Mouse (Mus musculus): ENCODE measurements around the gene Zfp420.

DNA sequence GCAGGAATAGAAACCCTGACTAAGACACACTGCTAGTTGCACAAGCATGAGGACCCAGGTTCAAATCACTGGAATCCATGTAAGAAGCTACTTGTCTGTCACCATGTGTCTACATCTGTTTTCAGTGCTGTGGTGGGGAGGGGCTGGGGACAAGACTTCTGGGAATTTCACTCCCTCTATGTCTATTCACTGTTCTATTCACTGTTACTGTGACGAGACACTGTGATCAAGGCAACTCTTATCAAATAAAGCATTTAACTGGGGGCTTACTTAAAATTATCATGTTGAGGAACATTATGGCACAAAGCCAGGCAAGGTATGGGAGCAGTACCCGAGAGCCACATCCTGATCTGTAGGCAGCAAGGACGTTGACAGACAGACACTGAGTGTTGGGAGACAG is 20.5 kb upstream of the Zfp420 start:
- TF ChIP-seq CTCF (IDR thresholded peaks at IDR 0.05; ENCODE audit: extremely low read depth, insufficient read depth, low read length) (no peak), POLR2A (IDR thresholded peaks at IDR 0.05; ENCODE audit: extremely low read depth, insufficient read depth, low read length) (no peak)
